Mouse (Mus musculus) kidney, adult 2 months (tissue): ENCODE data around the gene Cercam.

Experiments
- CTCF ChIP-seq: fragments of 200-500 bp; conservative IDR thresholded peaks from 2 replicates; pipeline ENCODE4 v1.5.1; 2011; ENCODE audit warnings: low read depth, mild to moderate bottlenecking, control low read depth, low read length, moderate library complexity, mixed read lengths; ENCODE audit not compliant: insufficient read depth, insufficient read length
- POLR2A ChIP-seq: fragments of 200-500 bp; IDR thresholded peaks from one replicate; pipeline ENCODE4 v1.6.1; 2011; ENCODE audit warnings: low read depth, low read length, control low read depth

GRCm38 (mm10) chr2:29855585-29856210 is 13.3 kb upstream of the Cercam start:
- TF ChIP-seq POLR2A, result no peak
- TF ChIP-seq CTCF, result no peak
